Mouse (Mus musculus): ENCODE results near the gene Eef1akmt2. TPM values are rescaled to one million over a fixed set of nuclear protein-coding genes. Genes with fewer than 3 reads are reported as not detected.

Eef1akmt2 gene
- polyA plus RNA-seq, 1 experiment from 2014 or later: 80.9 TPM

DNA sequence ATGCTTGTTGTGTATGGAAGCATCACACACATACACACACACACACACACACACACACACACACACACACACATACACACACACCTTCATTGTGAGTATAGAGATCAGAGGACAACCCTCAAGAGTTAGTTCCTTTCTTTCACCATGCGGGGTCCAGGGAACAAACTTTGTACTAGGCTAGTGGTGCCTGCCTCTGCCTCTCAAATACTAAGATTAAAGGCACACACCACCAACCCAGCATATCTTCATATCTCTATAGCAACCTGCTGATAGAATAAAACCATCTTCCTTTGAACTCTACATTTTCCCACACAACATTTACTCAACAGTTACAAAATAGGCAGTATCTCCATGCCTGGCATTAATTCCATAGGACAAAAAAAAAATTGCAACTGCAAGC lies 3.6 kb upstream of the Eef1akmt2 start:
- WGBS: 80% methylated on average over 1 of the region's 1 CpGs
- Histone ChIP-seq H3K4me1 (peaks cover 41% of the 10 kb centered on the region), H3K27me3 (ENCODE audit: poor library complexity, severe bottlenecking) (no peaks in the 10 kb centered on the region), H3K27ac (no peak overlapping the region), H3K9me3 (no peaks in the 10 kb centered on the region), H3K36me3 (replicated peaks) (no peaks in the 10 kb centered on the region), H3K4me3 (no peak overlapping the region)
- DNase-seq (ENCODE audit: extremely low spot score, low spot score): no peak

DNA sequence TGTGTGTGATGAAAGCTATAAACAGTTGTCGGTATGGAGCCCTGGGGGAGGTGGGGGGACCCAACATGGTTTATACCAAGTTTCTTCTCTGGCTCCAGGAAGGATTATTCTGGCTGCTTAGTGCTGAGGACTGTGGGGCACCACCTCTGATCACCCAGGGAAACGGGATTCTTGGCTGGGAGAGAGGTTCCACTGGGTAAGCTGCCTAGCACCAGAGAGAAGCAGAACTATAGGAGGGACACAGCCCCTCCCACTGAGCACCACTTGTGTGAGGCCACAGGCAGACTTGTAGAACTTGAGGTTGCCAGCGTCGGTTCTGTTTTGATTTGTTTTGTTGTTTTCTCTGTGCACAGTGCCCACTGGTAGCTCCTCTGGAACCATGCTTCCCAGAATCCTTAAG lies 1.5 kb upstream of the Eef1akmt2 start:
- 76% methylated on average over 4 of the region's 4 CpGs for whole genome bisulfite sequencing

DNA sequence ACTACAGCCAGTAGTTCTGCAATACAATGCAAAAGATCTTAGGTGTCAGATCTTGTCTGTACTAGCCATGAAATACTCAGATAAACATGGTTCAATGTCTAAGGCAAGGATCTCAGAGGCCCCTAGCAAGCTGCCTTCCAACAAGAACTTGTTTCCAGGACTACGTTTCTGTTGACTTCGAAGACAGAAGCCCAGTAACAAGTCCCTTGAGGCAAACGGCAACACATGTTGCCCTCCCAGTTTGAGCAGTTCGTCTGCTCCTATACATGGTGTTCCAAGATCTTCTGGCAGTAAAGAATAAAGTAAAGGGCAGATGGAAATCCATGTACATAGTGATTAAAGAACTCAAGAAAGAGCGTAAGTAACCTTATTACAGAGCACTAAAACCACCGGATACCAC lies 888 bp upstream of the Eef1akmt2 start:
- peaks cover 24% of the 10 kb centered on the region for H3K36me3 ChIP-seq (replicated peaks)
- H3K4me1 ChIP-seq: peaks cover 27% of the 10 kb centered on the region
- WGBS: 86% methylated on average over 6 of the region's 6 CpGs
- no peak overlapping the region for H3K27ac ChIP-seq
- H3K4me3 ChIP-seq: no peak overlapping the region
- H3K27me3 ChIP-seq (ENCODE audit: poor library complexity, severe bottlenecking): no peaks in the 10 kb centered on the region
- no peak for DNase-seq (ENCODE audit: extremely low spot score, low spot score)
- H3K9me3 ChIP-seq: no peaks in the 10 kb centered on the region

More for the DNA sequence above, 1.5 kb upstream of the Eef1akmt2 start:
- Histone ChIP-seq H3K36me3 (replicated peaks) (peaks cover 18% of the 10 kb centered on the region), H3K27ac (no peak overlapping the region), H3K9me3 (no peaks in the 10 kb centered on the region), H3K4me1 (peaks cover 31% of the 10 kb centered on the region), H3K27me3 (ENCODE audit: poor library complexity, severe bottlenecking) (no peaks in the 10 kb centered on the region), H3K4me3 (no peak overlapping the region)
- no peak for DNase-seq (ENCODE audit: extremely low spot score, low spot score)

GRCm38 (mm10) chr7:132843152-132843551 lies 9.3 kb downstream of the Eef1akmt2 start:
- 88% methylated on average over 3 of the region's 3 CpGs for WGBS
- no peak for DNase-seq (ENCODE audit: extremely low spot score, low spot score)

GRCm38 (mm10) chr7:132842455-132842854 lies 10.0 kb downstream of the Eef1akmt2 start:
- Histone ChIP-seq H3K27ac (no peak overlapping the region), H3K4me3 (no peak overlapping the region), H3K27me3 (ENCODE audit: poor library complexity, severe bottlenecking) (no peaks in the 10 kb centered on the region), H3K9me3 (no peaks in the 10 kb centered on the region), H3K36me3 (replicated peaks) (peaks cover 70% of the 10 kb centered on the region), H3K4me1 (no peaks in the 10 kb centered on the region)
- 100% methylated on average over 1 of the region's 1 CpGs for WGBS
- DNase-seq (ENCODE audit: extremely low spot score, low spot score): no peak

More at GRCm38 (mm10) chr7:132843152-132843551, 9.3 kb downstream of the Eef1akmt2 start:
- Histone ChIP-seq H3K36me3 (replicated peaks) (peaks cover 74% of the 10 kb centered on the region), H3K4me3 (no peak overlapping the region), H3K27me3 (ENCODE audit: poor library complexity, severe bottlenecking) (no peaks in the 10 kb centered on the region), H3K9me3 (no peaks in the 10 kb centered on the region), H3K27ac (no peak overlapping the region), H3K4me1 (no peaks in the 10 kb centered on the region)

DNA sequence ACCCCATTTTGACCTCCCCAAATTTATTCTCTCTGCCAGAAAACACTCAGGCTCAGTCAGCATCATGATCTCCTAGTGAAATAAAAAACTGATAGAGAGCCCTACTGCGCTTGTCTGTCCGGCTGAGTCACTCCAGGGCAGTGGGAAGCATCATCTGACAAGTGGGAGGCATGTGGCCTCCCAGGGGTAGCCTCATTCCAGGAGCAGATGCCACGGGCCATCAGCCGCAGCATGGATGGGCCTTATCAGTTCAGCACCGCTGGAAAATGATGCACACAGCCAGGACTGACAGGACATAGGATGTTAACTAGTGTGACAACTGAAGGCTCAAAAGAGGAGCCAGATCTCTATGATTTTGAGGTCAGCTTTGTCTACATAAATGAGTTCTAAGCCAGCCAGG lies 11.2 kb downstream of the Eef1akmt2 start:
- Histone ChIP-seq H3K27ac (no peak overlapping the region), H3K27me3 (ENCODE audit: poor library complexity, severe bottlenecking) (no peaks in the 10 kb centered on the region), H3K36me3 (replicated peaks) (peaks cover 64% of the 10 kb centered on the region), H3K4me1 (no peaks in the 10 kb centered on the region), H3K9me3 (no peaks in the 10 kb centered on the region), H3K4me3 (no peak overlapping the region)
- no peak for DNase-seq (ENCODE audit: extremely low spot score, low spot score)
- 90% methylated on average over 5 of the region's 5 CpGs for WGBS

GRCm38 (mm10) chr7:132830955-132831354 lies 21.5 kb downstream of the Eef1akmt2 start:
- Histone ChIP-seq H3K36me3 (replicated peaks) (peaks cover 64% of the 10 kb centered on the region), H3K27ac (no peak overlapping the region), H3K9me3 (no peaks in the 10 kb centered on the region), H3K4me1 (no peaks in the 10 kb centered on the region), H3K27me3 (ENCODE audit: poor library complexity, severe bottlenecking) (no peaks in the 10 kb centered on the region), H3K4me3 (no peak overlapping the region)
- WGBS: 91% methylated on average over 4 of the region's 4 CpGs
- no peak for DNase-seq (ENCODE audit: extremely low spot score, low spot score)

DNA sequence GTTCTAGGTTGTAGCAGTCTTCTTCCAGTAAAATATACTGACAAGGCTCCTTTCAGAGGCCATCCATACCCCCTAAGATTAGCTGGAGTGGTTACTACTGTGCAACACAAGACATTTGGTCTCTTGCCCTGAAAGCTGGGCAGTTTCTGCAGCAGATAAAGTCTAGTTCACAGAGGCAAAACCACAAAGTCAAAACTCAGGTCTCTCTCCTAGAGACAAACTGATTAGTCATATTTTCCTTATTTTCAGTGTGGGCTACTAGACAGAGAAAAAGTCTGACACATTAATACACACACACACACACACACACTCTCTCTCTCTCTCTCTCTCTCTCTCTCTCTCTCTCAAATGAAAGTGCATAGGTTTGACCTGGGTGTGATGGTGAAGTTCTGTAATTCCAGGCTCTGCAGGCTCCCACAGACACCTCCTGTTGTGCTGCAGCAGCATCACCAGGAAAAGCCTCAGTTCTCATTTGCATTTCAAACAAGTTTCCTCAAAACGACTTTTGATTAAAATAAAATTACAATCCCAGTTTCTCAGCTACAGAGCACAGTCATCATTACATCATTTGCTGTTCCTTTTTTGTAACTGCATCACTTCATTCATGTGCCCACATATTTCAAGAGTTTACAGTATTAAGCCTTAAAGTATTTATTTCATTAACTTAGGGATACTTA lies 28.0 kb downstream of the Eef1akmt2 start:
- Histone ChIP-seq H3K9me3 (no peaks in the 10 kb centered on the region), H3K27me3 (ENCODE audit: poor library complexity, severe bottlenecking) (no peaks in the 10 kb centered on the region), H3K4me3 (no peak overlapping the region), H3K36me3 (replicated peaks) (peaks cover 45% of the 10 kb centered on the region), H3K27ac (no peak overlapping the region), H3K4me1 (peaks cover 45% of the 10 kb centered on the region)
- DNase-seq (ENCODE audit: extremely low spot score, low spot score): no peak
- 45% methylated on average over 1 of the region's 1 CpGs for whole genome bisulfite sequencing

DNA sequence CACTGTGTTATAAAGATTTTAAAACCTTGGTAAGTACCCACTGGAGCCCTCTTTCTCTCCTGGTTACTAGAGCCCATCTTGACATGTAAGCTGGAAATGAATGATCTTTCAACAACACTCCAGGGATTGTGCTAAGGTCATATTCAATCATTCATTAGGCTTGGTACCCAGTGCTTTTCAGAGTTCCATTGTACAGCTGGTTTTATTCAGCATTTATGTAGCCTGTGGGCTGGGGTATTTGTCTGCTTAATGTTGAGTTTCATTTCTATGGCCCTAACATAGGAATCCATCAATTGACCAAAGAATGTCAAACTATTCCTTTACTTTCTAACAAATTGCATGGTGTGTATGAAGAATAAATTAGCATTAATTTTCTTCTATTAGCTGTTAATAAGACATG lies 28.6 kb downstream of the Eef1akmt2 start:
- peaks cover 45% of the 10 kb centered on the region for H3K4me1 ChIP-seq
- no peak for DNase-seq (ENCODE audit: extremely low spot score, low spot score)

GRCm38 (mm10) chr7:132820692-132821091 lies 31.8 kb downstream of the Eef1akmt2 start:
- Histone ChIP-seq H3K4me3 (no peak overlapping the region), H3K4me1 (peaks cover 55% of the 10 kb centered on the region), H3K27ac (no peak overlapping the region), H3K9me3 (no peaks in the 10 kb centered on the region), H3K36me3 (replicated peaks) (peaks cover 19% of the 10 kb centered on the region), H3K27me3 (ENCODE audit: poor library complexity, severe bottlenecking) (no peaks in the 10 kb centered on the region)
- no peak for DNase-seq (ENCODE audit: extremely low spot score, low spot score)
- WGBS: 77% methylated on average over 3 of the region's 3 CpGs

More for the DNA sequence above, 28.6 kb downstream of the Eef1akmt2 start:
- Histone ChIP-seq H3K27me3 (ENCODE audit: poor library complexity, severe bottlenecking) (no peaks in the 10 kb centered on the region), H3K9me3 (no peaks in the 10 kb centered on the region), H3K4me3 (no peak overlapping the region), H3K27ac (no peak overlapping the region), H3K36me3 (replicated peaks) (peaks cover 43% of the 10 kb centered on the region)

GRCm38 (mm10) chr7:132817056-132817455 lies 35.4 kb downstream of the Eef1akmt2 start:
- WGBS: 92% methylated on average over 6 of the region's 6 CpGs
- Histone ChIP-seq H3K4me3 (no peak overlapping the region), H3K27ac (no peak overlapping the region), H3K4me1 (peaks cover 61% of the 10 kb centered on the region), H3K36me3 (replicated peaks) (peaks cover 3% of the 10 kb centered on the region; the same call in 1 of the 2 replicates), H3K27me3 (ENCODE audit: poor library complexity, severe bottlenecking) (no peaks in the 10 kb centered on the region), H3K9me3 (no peaks in the 10 kb centered on the region)
- DNase-seq (ENCODE audit: extremely low spot score, low spot score): no peak

DNA sequence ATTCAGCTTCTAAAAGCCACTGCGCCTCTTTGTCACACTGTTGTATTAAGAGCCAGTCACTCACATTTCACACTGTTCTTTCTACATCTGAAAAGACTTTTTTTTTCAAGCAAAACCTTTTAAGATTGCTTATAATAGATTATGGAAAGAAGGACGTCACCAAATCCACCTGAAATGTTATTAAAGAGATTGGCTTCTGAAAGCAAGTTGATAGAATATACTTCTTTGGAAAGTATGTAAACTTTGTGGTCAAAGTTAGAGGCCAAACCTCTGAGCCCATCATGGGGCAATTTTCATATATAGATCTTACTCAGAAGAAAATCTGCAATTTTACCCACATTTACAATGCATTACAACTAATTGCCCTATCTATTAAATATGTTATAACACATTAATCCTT lies 35.9 kb downstream of the Eef1akmt2 start:
- H3K4me1 ChIP-seq: peaks cover 64% of the 10 kb centered on the region
- 53% methylated on average over 2 of the region's 2 CpGs for whole genome bisulfite sequencing
- no peaks in the 10 kb centered on the region for H3K27me3 ChIP-seq (ENCODE audit: poor library complexity, severe bottlenecking)
- no peak overlapping the region for H3K27ac ChIP-seq
- DNase-seq (ENCODE audit: extremely low spot score, low spot score): no peak
- H3K36me3 ChIP-seq (replicated peaks): peaks cover 3% of the 10 kb centered on the region; the same call in 1 of the 2 replicates
- H3K9me3 ChIP-seq: no peaks in the 10 kb centered on the region
- no peak overlapping the region for H3K4me3 ChIP-seq

DNA sequence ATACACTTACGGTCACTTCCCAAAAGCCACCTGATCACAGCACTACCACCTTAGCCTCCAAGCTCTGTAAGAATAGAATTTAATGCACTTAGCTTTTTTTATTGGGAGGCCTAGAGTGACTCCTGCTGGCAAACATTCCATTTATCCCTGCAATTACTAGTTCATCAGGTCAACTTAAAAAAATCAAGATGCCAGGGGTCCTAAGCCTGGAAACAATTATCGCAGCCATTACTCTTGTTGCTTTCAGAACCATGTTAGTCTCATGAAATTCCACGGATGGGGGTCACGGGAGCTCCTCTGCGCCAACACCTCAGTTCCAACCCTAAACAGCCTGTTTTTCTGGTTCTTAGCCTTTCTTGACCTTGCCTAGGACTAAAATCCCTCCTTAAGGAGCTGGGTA lies 37.4 kb downstream of the Eef1akmt2 start:
- no peaks in the 10 kb centered on the region for H3K27me3 ChIP-seq (ENCODE audit: poor library complexity, severe bottlenecking)
- DNase-seq (ENCODE audit: extremely low spot score, low spot score): no peak
- peaks cover 3% of the 10 kb centered on the region; the same call in 1 of the 2 replicates for H3K36me3 ChIP-seq (replicated peaks)
- WGBS: 59% methylated on average over 5 of the region's 5 CpGs
- H3K4me1 ChIP-seq: peaks cover 66% of the 10 kb centered on the region
- H3K4me3 ChIP-seq: no peak overlapping the region
- no peaks in the 10 kb centered on the region for H3K9me3 ChIP-seq
- H3K27ac ChIP-seq: no peak overlapping the region; the same call in 1 of the 2 replicates
